Comparison of ENCODE assay signal across 23 mouse cellular contexts in the genomic region with DNA sequence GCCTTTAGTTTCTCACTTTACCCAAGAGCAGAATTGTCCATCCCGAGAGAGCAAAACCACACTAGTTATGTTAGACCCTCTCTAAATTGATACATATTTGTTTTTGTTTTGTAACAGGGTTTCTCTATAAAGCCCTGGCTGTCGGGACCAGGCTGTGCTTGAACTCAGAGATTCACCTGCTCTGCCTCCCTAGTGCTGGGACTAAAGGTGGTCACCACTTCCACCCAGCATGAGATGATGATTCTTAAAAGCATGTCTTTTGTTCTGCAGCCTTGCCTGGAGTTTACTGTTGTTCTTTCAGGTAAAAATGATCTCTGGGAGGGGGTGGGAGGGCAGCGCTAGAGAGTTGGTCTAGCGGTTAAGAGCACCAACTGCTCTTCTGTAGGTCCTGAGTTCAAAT. TPM values are rescaled to one million over a fixed set of nuclear protein-coding genes. Genes with fewer than 3 reads are reported as not detected.
A peak's percentile ranks its signal among the peaks of the same experiment; 100 is the strongest.
DNase-seq lines count a peak whose midpoint lies in the region; ATAC-seq and TF ChIP-seq lines count a peak whose summit lies in the region.
"Had no signal": no experiment of that assay in that cellular context is flagged by ENCODE, and none has a peak within 500 bp of the region (broad histone marks: within the 10 kb centered on the region; RNA-seq: fewer than 3 reads in every experiment).

No protein-coding gene starts in this region.

- no peak overlapping the region for H3K4me2 ChIP-seq in limb, embryonic 14.5 days (replicated peaks; ENCODE audit: low read depth, low read length, severe bottlenecking)
- no peak overlapping the region for H3K4me2 ChIP-seq in limb, embryonic 15.5 days

- DNase-seq in layer of hippocampus, adult 2 months (ENCODE audit: low spot score in 2 of 2): no peak
- no peak for DNase-seq in layer of hippocampus, adult 8-10 months (ENCODE audit: low spot score in 2 of 2)
- no peak for DNase-seq in limb, embryonic 14.5 days (ENCODE audit: low spot score)
- no peak for DNase-seq in limb, embryonic 10.5 days (ENCODE audit: low spot score)
- peak; percentile 98 for DNase-seq in adipocyte (ENCODE audit: low spot score)
- no peak for DNase-seq in gastrocnemius, postnatal 25 days
- DNase-seq in urinary bladder, adult 2 months (ENCODE audit: low spot score): no peak
- DNase-seq: adrenal gland, adult 2 months; adrenal gland, adult 8-10 months; adrenal gland, postnatal 10 days; adrenal gland, postnatal 14 days; adrenal gland, postnatal 25 days; adrenal gland, postnatal 36 days; B cell, adult 2 months; cerebellum, adult 11 months; cerebellum, adult 11-12 months; cerebellum, adult 18-20 months had no signal

- H3K4me1 ChIP-seq in limb, embryonic 14.5 days (ENCODE audit: control insufficient read depth, insufficient read depth, low read length): no peaks in the 10 kb centered on the region
- no peaks in the 10 kb centered on the region for H3K4me1 ChIP-seq in limb, embryonic 10.5 days
- peaks cover 3% of the 10 kb centered on the region; the same call in 1 of the 2 replicates for H3K4me1 ChIP-seq in limb, embryonic 15.5 days

- no peak for ATAC-seq in limb, embryonic 14.5 days (ENCODE audit: low FRiP score, low read depth)
- no peak for ATAC-seq in limb, embryonic 15.5 days (ENCODE audit: insufficient number of reproducible peaks, low FRiP score, low TSS enrichment, low read depth)
- ATAC-seq: activated CD4-positive, CD25-positive, alpha-beta regulatory T cell, adult 4 months; CD4-positive, CD25-positive, alpha-beta regulatory T cell, adult 4 months; Patski had no signal

- H3K27me3 ChIP-seq in limb, embryonic 14.5 days (ENCODE audit: control insufficient read depth, insufficient read depth, low read length): no peaks in the 10 kb centered on the region
- no peaks in the 10 kb centered on the region for H3K27me3 ChIP-seq in limb, embryonic 10.5 days (ENCODE audit: low read depth, poor library complexity, severe bottlenecking)
- H3K27me3 ChIP-seq in limb, embryonic 15.5 days: no peaks in the 10 kb centered on the region
- H3K27me3 ChIP-seq: CH12.LX, Patski had no signal

- H3K9me3 ChIP-seq in limb, embryonic 14.5 days (ENCODE audit: control insufficient read depth, low read length): no peaks in the 10 kb centered on the region
- H3K9me3 ChIP-seq in limb, embryonic 10.5 days (replicated peaks): no peaks in the 10 kb centered on the region
- no peaks in the 10 kb centered on the region for H3K9me3 ChIP-seq in limb, embryonic 15.5 days
- H3K9me3 ChIP-seq: G1E had no signal

- H3K9ac ChIP-seq in limb, embryonic 14.5 days (ENCODE audit: low read depth, low read length, severe bottlenecking): no peak overlapping the region
- no peak overlapping the region for H3K9ac ChIP-seq in limb, embryonic 15.5 days

- 92% methylated on average over 4 of the region's 4 CpGs for WGBS in limb, embryonic 14.5 days
- WGBS in limb, embryonic 10.5 days: 91% methylated on average over 4 of the region's 4 CpGs
- 91% methylated on average over 4 of the region's 4 CpGs for WGBS in limb, embryonic 15.5 days

- no peaks in the 10 kb centered on the region for H3K36me3 ChIP-seq in limb, embryonic 14.5 days (ENCODE audit: control insufficient read depth, insufficient read depth, low read length)
- no peaks in the 10 kb centered on the region for H3K36me3 ChIP-seq in limb, embryonic 10.5 days
- no peaks in the 10 kb centered on the region for H3K36me3 ChIP-seq in limb, embryonic 15.5 days
- H3K36me3 ChIP-seq: G1E had no signal

- TF ChIP-seq CTCF in layer of hippocampus, adult 2 months (conservative IDR thresholded peaks at IDR 0.05): no peak

- no peak overlapping the region for H3K4me3 ChIP-seq in layer of hippocampus, adult 2 months
- no peak overlapping the region for H3K4me3 ChIP-seq in limb, embryonic 14.5 days (replicated peaks; ENCODE audit: low read length)
- no peak overlapping the region for H3K4me3 ChIP-seq in limb, embryonic 10.5 days
- H3K4me3 ChIP-seq in limb, embryonic 15.5 days: no peak overlapping the region

- no peak for TF ChIP-seq POLR2A in limb, embryonic 14.5 days (IDR thresholded peaks at IDR 0.05; ENCODE audit: borderline replicate concordance, extremely low read depth, insufficient read depth, insufficient read length)

- peak overlapping the region; percentile 24; the same call in 1 of the 2 replicates for H3K27ac ChIP-seq in layer of hippocampus, adult 2 months
- H3K27ac ChIP-seq in limb, embryonic 14.5 days (replicated peaks; ENCODE audit: low read depth, low read length): peak overlapping the region; percentile 34; the same call in 1 of the 2 replicates
- H3K27ac ChIP-seq in limb, embryonic 10.5 days: no peak overlapping the region
- H3K27ac ChIP-seq in limb, embryonic 15.5 days: peak overlapping the region; percentile 43; the same call in 1 of the 2 replicates

RNA-seq across cellular contexts. Expression of gene Mdm2, which starts 15.8 kb away (rescaled TPM):
- total RNA-seq in layer of hippocampus, adult 2 months (2021): 10 to 100 TPM; 55.1 to 66.0 TPM
- total RNA-seq in layer of hippocampus, adult 8-10 months (2022): 10 to 100 TPM; 54.5 to 67.0 (median 58.7) TPM
- polyA plus RNA-seq in limb, embryonic 14.5 days (2012; rRNA removed): 56.9 and 59.9 TPM in 2 replicates
- 32.9 and 39.2 TPM in 2 replicates for polyA plus RNA-seq in limb, embryonic 14.5 days (2014; fragmentation: Nextera tagmentation; extraction: Ambion mirVana)
- polyA plus RNA-seq in limb, embryonic 10.5 days (2016; fragmentation: Nextera tagmentation; extraction: Ambion mirVana): 56.3 and 62.4 TPM in 2 replicates
- 40.2 and 43.8 TPM in 2 replicates for polyA plus RNA-seq in limb, embryonic 15.5 days (2015; fragmentation: Nextera tagmentation; extraction: Ambion mirVana)
- 10 to 100 TPM; 38.5 to 43.8 TPM for total RNA-seq in gastrocnemius, postnatal 25 days (2021)
- 65.3 and 70.2 TPM in 2 replicates for polyA plus RNA-seq in urinary bladder, adult 2 months (2012; rRNA removed)

RNA-seq across cellular contexts. Expression of gene Slc35e3, which starts 19.8 kb away (rescaled TPM):
- total RNA-seq in layer of hippocampus, adult 2 months (2021): 10 to 100 TPM; 31.4 to 33.1 TPM
- total RNA-seq in layer of hippocampus, adult 8-10 months (2022): 10 to 100 TPM; 29.7 to 33.1 (median 31.9) TPM
- polyA plus RNA-seq in limb, embryonic 14.5 days (2012; rRNA removed): 36.2 and 43.8 TPM in 2 replicates
- polyA plus RNA-seq in limb, embryonic 14.5 days (2014; fragmentation: Nextera tagmentation; extraction: Ambion mirVana): 21.7 and 26.7 TPM in 2 replicates
- 16.4 and 22.1 TPM in 2 replicates for polyA plus RNA-seq in limb, embryonic 10.5 days (2016; fragmentation: Nextera tagmentation; extraction: Ambion mirVana)
- 21.5 and 25.1 TPM in 2 replicates for polyA plus RNA-seq in limb, embryonic 15.5 days (2015; fragmentation: Nextera tagmentation; extraction: Ambion mirVana)
- 1 to 10 TPM; 3.8 to 4.8 TPM for total RNA-seq in gastrocnemius, postnatal 25 days (2021)
- 12.1 and 12.4 TPM in 2 replicates for polyA plus RNA-seq in urinary bladder, adult 2 months (2012; rRNA removed)
